Mouse (Mus musculus): ENCODE measurements around the gene Rhob. TPM values are rescaled to one million over a fixed set of nuclear protein-coding genes. Genes with fewer than 3 reads are reported as not detected.

The Rhob gene
- total and polyA plus RNA-seq, 2 experiments from 2014 or later = 74.1 to 329 TPM

GRCm38 (mm10) chr12:8510317-8510988 is 10.6 kb upstream of the Rhob start:
- Histone ChIP-seq H3K27me3 (ENCODE audit: insufficient read depth, low read length) (no peaks in the 10 kb centered on the region), H3K36me3 (ENCODE audit: insufficient read depth, low read length) (no peaks in the 10 kb centered on the region), H3K4me2 (ENCODE audit: low read depth, low read length, poor library complexity, severe bottlenecking) (no peak overlapping the region), H3K4me1 (ENCODE audit: insufficient read depth, low read length) (no peaks in the 10 kb centered on the region), H3K9ac (replicated peaks; ENCODE audit: low read length, poor library complexity, severe bottlenecking) (no peak overlapping the region), H3K27ac (ENCODE audit: low read depth, low read length) (no peak overlapping the region), H3K9me3 (ENCODE audit: low read length) (no peaks in the 10 kb centered on the region), H3K4me3 (ENCODE audit: low read depth, low read length) (no peak overlapping the region)
- no peak for DNase-seq (ENCODE audit: low spot score)
- 84% methylated on average over 6 of the region's 6 CpGs for WGBS
- TF ChIP-seq CTCF (IDR thresholded peaks at IDR 0.05) = no peak
- no peak for ATAC-seq (ENCODE audit: low FRiP score)

- ATAC-seq (ENCODE audit: low FRiP score) (no peak), DNase-seq (ENCODE audit: low spot score) (no peak)
- Histone ChIP-seq H3K9ac (replicated peaks; ENCODE audit: low read length, poor library complexity, severe bottlenecking) (no peak overlapping the region), H3K36me3 (ENCODE audit: insufficient read depth, low read length) (no peaks in the 10 kb centered on the region), H3K27me3 (ENCODE audit: insufficient read depth, low read length) (no peaks in the 10 kb centered on the region), H3K4me2 (ENCODE audit: low read depth, low read length, poor library complexity, severe bottlenecking) (no peak overlapping the region), H3K27ac (ENCODE audit: low read depth, low read length) (no peak overlapping the region), H3K9me3 (ENCODE audit: low read length) (no peaks in the 10 kb centered on the region), H3K4me1 (ENCODE audit: insufficient read depth, low read length) (no peaks in the 10 kb centered on the region), H3K4me3 (ENCODE audit: low read depth, low read length) (no peak overlapping the region)
- WGBS = 72% methylated on average over 5 of the region's 5 CpGs
- TF ChIP-seq CTCF (IDR thresholded peaks at IDR 0.05) = no peak
Measured at GRCm38 (mm10) chr12:8509693-8510092, 9.9 kb upstream of the Rhob start.

GRCm38 (mm10) chr12:8506954-8507707 is 7.3 kb upstream of the Rhob start:
- H3K36me3 ChIP-seq (ENCODE audit: insufficient read depth, low read length) = no peaks in the 10 kb centered on the region
- no peaks in the 10 kb centered on the region for H3K4me1 ChIP-seq (ENCODE audit: insufficient read depth, low read length)
- no peaks in the 10 kb centered on the region for H3K27me3 ChIP-seq (ENCODE audit: insufficient read depth, low read length)
- ATAC-seq (ENCODE audit: low FRiP score) = no peak
- TF ChIP-seq CTCF (IDR thresholded peaks at IDR 0.05) = no peak
- DNase-seq (ENCODE audit: low spot score) = no peak
- no peak overlapping the region for H3K4me2 ChIP-seq (ENCODE audit: low read depth, low read length, poor library complexity, severe bottlenecking)
- no peak overlapping the region for H3K9ac ChIP-seq (replicated peaks; ENCODE audit: low read length, poor library complexity, severe bottlenecking)
- no peaks in the 10 kb centered on the region for H3K9me3 ChIP-seq (ENCODE audit: low read length)
- no peak overlapping the region for H3K4me3 ChIP-seq (ENCODE audit: low read depth, low read length)
- no peak overlapping the region for H3K27ac ChIP-seq (ENCODE audit: low read depth, low read length)
- WGBS = 80% methylated on average over 9 of the region's 9 CpGs

GRCm38 (mm10) chr12:8504131-8504530 is 4.3 kb upstream of the Rhob start:
- no peaks in the 10 kb centered on the region for H3K36me3 ChIP-seq (ENCODE audit: insufficient read depth, low read length)
- H3K27me3 ChIP-seq (ENCODE audit: insufficient read depth, low read length) = no peaks in the 10 kb centered on the region
- no peak for DNase-seq (ENCODE audit: low spot score)
- 0 out of 2 replicates have a peak, but pooled peaks cover 6% of the 10 kb centered on the region for H3K4me1 ChIP-seq (ENCODE audit: insufficient read depth, low read length)
- no peak for ATAC-seq (ENCODE audit: low FRiP score)
- no peaks in the 10 kb centered on the region for H3K9me3 ChIP-seq (ENCODE audit: low read length)
- no peak overlapping the region for H3K9ac ChIP-seq (replicated peaks; ENCODE audit: low read length, poor library complexity, severe bottlenecking)
- 86% methylated on average over 6 of the region's 6 CpGs for WGBS
- no peak for TF ChIP-seq CTCF (IDR thresholded peaks at IDR 0.05)
- no peak overlapping the region for H3K4me2 ChIP-seq (ENCODE audit: low read depth, low read length, poor library complexity, severe bottlenecking)
- H3K27ac ChIP-seq (ENCODE audit: low read depth, low read length) = no peak overlapping the region
- H3K4me3 ChIP-seq (ENCODE audit: low read depth, low read length) = no peak overlapping the region

- no peak for ATAC-seq (ENCODE audit: low FRiP score)
- no peak overlapping the region for H3K9ac ChIP-seq (replicated peaks; ENCODE audit: low read length, poor library complexity, severe bottlenecking)
- peak; percentile 82 for DNase-seq (ENCODE audit: low spot score)
- 12% methylated on average over 6 of the region's 6 CpGs for WGBS
- TF ChIP-seq CTCF (IDR thresholded peaks at IDR 0.05) = peak; percentile 69
- no peak overlapping the region for H3K27ac ChIP-seq (ENCODE audit: low read depth, low read length)
- 0 out of 2 replicates have a peak, but pooled peaks cover 6% of the 10 kb centered on the region for H3K4me1 ChIP-seq (ENCODE audit: insufficient read depth, low read length)
- no peaks in the 10 kb centered on the region for H3K36me3 ChIP-seq (ENCODE audit: insufficient read depth, low read length)
- H3K27me3 ChIP-seq (ENCODE audit: insufficient read depth, low read length) = no peaks in the 10 kb centered on the region
- H3K4me3 ChIP-seq (ENCODE audit: low read depth, low read length) = no peak overlapping the region
- no peak overlapping the region for H3K4me2 ChIP-seq (ENCODE audit: low read depth, low read length, poor library complexity, severe bottlenecking)
- no peaks in the 10 kb centered on the region for H3K9me3 ChIP-seq (ENCODE audit: low read length)
Measured at GRCm38 (mm10) chr12:8502546-8502945, 2.7 kb upstream of the Rhob start.
